Mouse (Mus musculus) limb, embryonic 11.5 days (tissue): ENCODE measurements at regions not wholly inside any gene's neighbourhood (a gene's known extent, or its start where the extent isn't known, plus 50 kb on each side); places are given as distances from the start of the nearest gene placed in this dataset.

Experiments
- ATAC-seq: fragments of 200-750 bp; cut with Nextera tagmentation; 2 replicates; pipeline ENCODE4 v1.8.0; 2017; ENCODE audit warnings: low read depth; ENCODE audit not compliant: insufficient number of reproducible peaks, low FRiP score, low TSS enrichment
- DNase-seq: peaks from one replicate; pipeline ENCODE4 v3.0.0-alpha.2; 2015; ENCODE audit warnings: low spot score
- H3K27ac ChIP-seq: fragments of 300-500 bp; sonication (generic); replicated peaks from 2 replicates; pipeline ENCODE4 v1.5.1; 2014; ENCODE audit warnings: low read depth, mild to moderate bottlenecking, low read length
- H3K27me3 ChIP-seq: fragments of 300-500 bp; sonication (generic); 2 replicates; pipeline ENCODE4 v1.6.1; 2014; ENCODE audit warnings: mild to moderate bottlenecking, low read length, mixed read lengths; ENCODE audit not compliant: control insufficient read depth, insufficient read depth
- H3K36me3 ChIP-seq: fragments of 300-500 bp; sonication (generic); 2 replicates; pipeline ENCODE4 v1.6.1; 2014; ENCODE audit warnings: mild to moderate bottlenecking, low read length, moderate library complexity, mixed read lengths; ENCODE audit not compliant: control insufficient read depth, insufficient read depth
- H3K4me1 ChIP-seq: fragments of 300-500 bp; sonication (generic); 2 replicates; pipeline ENCODE4 v1.6.1; 2014; ENCODE audit warnings: low read length, mixed read lengths; ENCODE audit not compliant: control insufficient read depth, insufficient read depth
- H3K4me2 ChIP-seq: fragments of 300-500 bp; sonication (generic); 2 replicates; pipeline ENCODE4 v1.6.1; 2014; ENCODE audit warnings: low read depth, mild to moderate bottlenecking, moderate library complexity; ENCODE audit not compliant: severe bottlenecking
- H3K4me3 ChIP-seq: fragments of 300-500 bp; sonication (generic); 2 replicates; pipeline ENCODE4 v1.5.1; 2014; ENCODE audit warnings: low read depth, low read length
- H3K9ac ChIP-seq: fragments of 300-500 bp; sonication (generic); 2 replicates; pipeline ENCODE4 v1.6.1; 2014; ENCODE audit warnings: mild to moderate bottlenecking, low read length
- H3K9me3 ChIP-seq: fragments of 300-500 bp; sonication (generic); 2 replicates; pipeline ENCODE4 v1.6.1; 2016; ENCODE audit warnings: low read length; ENCODE audit not compliant: control insufficient read depth
- WGBS: fragments of 180-500 bp; shearing (Covaris S2); extraction: QIAGEN DNeasy Blood & Tissue Kit; methylation state at CpG from one replicate; pipeline ENCODE4 v1.1.7; 2014; 5-methylcytosine and 5-hydroxymethylcytosine counted together

GRCm38 (mm10) chrX:163302697-163303096 is 246.8 kb downstream of the Grpr start:
- ATAC-seq (no peak), DNase-seq (no peak)
- Histone ChIP-seq H3K27me3 (no peaks in the 10 kb centered on the region), H3K4me3 (no peak overlapping the region), H3K9ac (no peak overlapping the region), H3K27ac (no peak overlapping the region), H3K4me2 (no peak overlapping the region), H3K4me1 (no peaks in the 10 kb centered on the region), H3K36me3 (no peaks in the 10 kb centered on the region), H3K9me3 (no peaks in the 10 kb centered on the region)
- WGBS, result 86% methylated on average over 4 of the region's 4 CpGs

- H3K36me3 ChIP-seq, result no peaks in the 10 kb centered on the region
- H3K4me3 ChIP-seq, result no peak overlapping the region
- no peak overlapping the region for H3K9ac ChIP-seq
- no peak for ATAC-seq
- no peaks in the 10 kb centered on the region for H3K9me3 ChIP-seq
- H3K4me1 ChIP-seq, result no peaks in the 10 kb centered on the region
- WGBS, result 86% methylated on average over 6 of the region's 6 CpGs
- H3K27ac ChIP-seq, result no peak overlapping the region
- no peak overlapping the region for H3K4me2 ChIP-seq
- H3K27me3 ChIP-seq, result no peaks in the 10 kb centered on the region
- no peak for DNase-seq
Measured at GRCm38 (mm10) chrX:163301045-163301444, 248.4 kb downstream of the Grpr start.

- ATAC-seq, result no peak
- WGBS, result 37% methylated on average over 8 of the region's 8 CpGs
- H3K27ac ChIP-seq, result no peak overlapping the region
- H3K9ac ChIP-seq, result no peak overlapping the region
- no peaks in the 10 kb centered on the region for H3K4me1 ChIP-seq
- H3K9me3 ChIP-seq, result no peaks in the 10 kb centered on the region
- peak; percentile 21 for DNase-seq
- no peaks in the 10 kb centered on the region for H3K36me3 ChIP-seq
- no peak overlapping the region for H3K4me3 ChIP-seq
- no peaks in the 10 kb centered on the region for H3K27me3 ChIP-seq
- no peak overlapping the region for H3K4me2 ChIP-seq
Measured at GRCm38 (mm10) chrX:163296956-163297628, 252.4 kb downstream of the Grpr start.

DNA sequence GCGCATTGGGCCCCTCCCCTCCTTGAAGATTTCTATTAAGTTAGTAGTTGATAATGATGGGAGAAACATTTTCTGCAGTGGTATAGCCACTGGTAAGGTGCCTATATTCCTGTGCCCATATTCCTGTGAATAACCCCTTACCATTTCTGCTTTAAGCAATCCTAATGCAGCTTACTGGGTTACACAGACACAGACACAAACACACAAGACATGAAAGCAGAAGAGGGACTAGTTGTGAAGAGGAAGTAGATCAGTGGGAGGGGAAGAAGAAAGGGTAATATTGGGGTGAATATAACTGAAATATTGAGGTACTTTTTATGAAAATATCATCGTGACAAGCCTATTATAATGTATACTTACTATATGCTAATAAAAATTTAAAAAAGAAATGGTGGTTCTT is 288.2 kb downstream of the Grpr start:
- Histone ChIP-seq H3K27me3 (no peaks in the 10 kb centered on the region), H3K36me3 (no peaks in the 10 kb centered on the region), H3K4me1 (no peaks in the 10 kb centered on the region), H3K27ac (no peak overlapping the region), H3K9ac (no peak overlapping the region), H3K4me3 (no peak overlapping the region), H3K4me2 (no peak overlapping the region), H3K9me3 (no peaks in the 10 kb centered on the region)
- WGBS, result 84% methylated on average over 2 of the region's 2 CpGs
- ATAC-seq, result no peak
- DNase-seq, result no peak

- H3K4me3 ChIP-seq, result no peak overlapping the region
- no peak overlapping the region for H3K4me2 ChIP-seq
- no peaks in the 10 kb centered on the region for H3K4me1 ChIP-seq
- H3K27me3 ChIP-seq, result peaks cover 3% of the 10 kb centered on the region; the same call in 1 of the 2 replicates
- no peak overlapping the region for H3K9ac ChIP-seq
- no peaks in the 10 kb centered on the region for H3K36me3 ChIP-seq
- ATAC-seq, result no peak
- no peaks in the 10 kb centered on the region for H3K9me3 ChIP-seq
- 47% methylated on average over 2 of the region's 2 CpGs for WGBS
- DNase-seq, result no peak
- no peak overlapping the region for H3K27ac ChIP-seq
Measured at GRCm38 (mm10) chrX:163253048-163253447, 288.6 kb upstream of the S100g start.

DNA sequence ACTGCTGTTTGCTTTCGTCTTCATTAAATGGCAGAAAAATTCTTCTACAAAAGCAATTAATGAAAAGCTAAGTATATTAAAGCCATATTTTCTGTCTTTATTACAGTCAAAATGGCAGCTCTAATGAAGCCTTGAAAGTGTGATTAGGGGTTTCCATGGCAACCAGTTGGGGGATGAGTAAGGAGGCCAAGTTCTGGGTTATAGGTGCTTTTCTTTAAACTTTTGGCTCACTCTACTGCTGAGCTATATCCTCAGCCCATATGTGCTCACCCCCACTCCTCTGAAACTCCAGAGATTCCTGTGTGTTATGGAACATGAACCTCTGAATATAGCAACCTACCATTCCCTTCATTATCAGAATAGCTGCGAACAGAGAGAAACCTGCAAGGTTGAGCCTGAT is 240.9 kb upstream of the S100g start:
- Histone ChIP-seq H3K4me2 (no peak overlapping the region), H3K27ac (no peak overlapping the region), H3K36me3 (no peaks in the 10 kb centered on the region), H3K9me3 (no peaks in the 10 kb centered on the region), H3K4me3 (no peak overlapping the region), H3K4me1 (no peaks in the 10 kb centered on the region), H3K9ac (no peak overlapping the region), H3K27me3 (0 out of 2 replicates have a peak, but pooled peaks cover 2% of the 10 kb centered on the region)
- 93% methylated on average over 2 of the region's 2 CpGs for WGBS
- DNase-seq (no peak), ATAC-seq (no peak)

GRCm38 (mm10) chrX:163203446-163203845 is 239.0 kb upstream of the S100g start:
- H3K27ac ChIP-seq, result no peak overlapping the region
- H3K27me3 ChIP-seq, result no peaks in the 10 kb centered on the region
- ATAC-seq, result no peak

GRCm38 (mm10) chrX:163181588-163181987 is 217.2 kb upstream of the S100g start:
- Histone ChIP-seq H3K9me3 (no peaks in the 10 kb centered on the region), H3K9ac (no peak overlapping the region), H3K27me3 (peaks cover 3% of the 10 kb centered on the region; the same call in 1 of the 2 replicates), H3K4me2 (no peak overlapping the region), H3K4me1 (no peaks in the 10 kb centered on the region), H3K4me3 (no peak overlapping the region), H3K27ac (no peak overlapping the region), H3K36me3 (no peaks in the 10 kb centered on the region)
- DNase-seq (peak; percentile 21), ATAC-seq (no peak)
- WGBS, result 95% methylated on average over 3 of the region's 3 CpGs

More at GRCm38 (mm10) chrX:163203446-163203845, 239.0 kb upstream of the S100g start:
- Histone ChIP-seq H3K36me3 (no peaks in the 10 kb centered on the region), H3K4me2 (no peak overlapping the region), H3K9me3 (no peaks in the 10 kb centered on the region), H3K9ac (no peak overlapping the region), H3K4me3 (no peak overlapping the region), H3K4me1 (no peaks in the 10 kb centered on the region)
- no peak for DNase-seq
- 87% methylated on average over 1 of the region's 1 CpGs for WGBS

GRCm38 (mm10) chrX:163164810-163165209 is 200.4 kb upstream of the S100g start:
- no peak overlapping the region for H3K4me3 ChIP-seq
- H3K27me3 ChIP-seq, result 0 out of 2 replicates have a peak, but pooled peaks cover 2% of the 10 kb centered on the region
- ATAC-seq, result no peak
- no peaks in the 10 kb centered on the region for H3K36me3 ChIP-seq
- no peak overlapping the region for H3K9ac ChIP-seq
- no peak for DNase-seq
- H3K4me1 ChIP-seq, result no peaks in the 10 kb centered on the region
- H3K4me2 ChIP-seq, result no peak overlapping the region
- H3K27ac ChIP-seq, result no peak overlapping the region
- 86% methylated on average over 2 of the region's 2 CpGs for WGBS
- H3K9me3 ChIP-seq, result no peaks in the 10 kb centered on the region
